Comparison of ENCODE assay signal across 8 mouse cellular contexts in the genomic region with DNA sequence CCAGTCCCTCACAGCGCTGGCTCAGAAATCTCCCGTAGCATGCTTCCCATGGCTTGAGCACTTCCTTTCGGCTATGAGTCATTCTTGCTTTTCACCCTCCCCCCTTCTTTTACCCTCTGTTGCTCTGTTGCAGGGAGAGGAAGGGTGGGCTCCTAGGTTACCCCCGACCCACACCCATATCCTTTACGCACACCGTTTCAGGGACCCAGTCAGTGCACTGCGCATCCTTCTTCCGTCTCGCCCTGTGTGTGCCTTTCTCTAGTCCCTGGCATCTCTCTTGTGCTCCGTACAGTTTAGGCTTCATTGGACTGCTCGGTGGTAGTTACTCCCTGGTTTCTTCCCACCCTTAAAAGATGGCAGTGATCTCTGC. TPM values are rescaled to one million over a fixed set of nuclear protein-coding genes. Genes with fewer than 3 reads are reported as not detected.
DNase-seq lines count a peak whose midpoint lies in the region; ATAC-seq and TF ChIP-seq lines count a peak whose summit lies in the region.

No protein-coding gene starts in this region.

- peak overlapping the region; percentile 89 for H3K4me3 ChIP-seq in heart, adult 2 months
- H3K4me3 ChIP-seq in forebrain, embryonic 16.5 days (replicated peaks; ENCODE audit: low read length) = peak overlapping the region; percentile 91
- H3K4me3 ChIP-seq in liver, embryonic 13.5 days (replicated peaks) = peak overlapping the region; percentile 86
- peak overlapping the region; percentile 89 for H3K4me3 ChIP-seq in stomach, embryonic 15.5 days (replicated peaks)

- TF ChIP-seq CTCF in heart, adult 2 months (IDR thresholded peaks at IDR 0.05) = no peak

- no peaks in the 10 kb centered on the region for H3K9me3 ChIP-seq in forebrain, embryonic 16.5 days (ENCODE audit: control insufficient read depth, low read length)
- H3K9me3 ChIP-seq in liver, embryonic 13.5 days (replicated peaks) = no peaks in the 10 kb centered on the region
- no peaks in the 10 kb centered on the region for H3K9me3 ChIP-seq in stomach, embryonic 15.5 days

- H3K36me3 ChIP-seq in heart, adult 2 months (ENCODE audit: control insufficient read depth, insufficient read depth, low read length) = peaks cover 2% of the 10 kb centered on the region; the same call in 1 of the 2 replicates
- H3K36me3 ChIP-seq in forebrain, embryonic 16.5 days (ENCODE audit: control insufficient read depth, insufficient read depth) = no peaks in the 10 kb centered on the region
- H3K36me3 ChIP-seq in liver, embryonic 13.5 days = no peaks in the 10 kb centered on the region
- no peaks in the 10 kb centered on the region for H3K36me3 ChIP-seq in stomach, embryonic 15.5 days

- intact Hi-C loops in heart, adult 2 months (cut with DNase I) = loop anchor here (5.0 to 10.0 kb wide), 4 partner anchors 231 to 391 kb away; a partner anchor contains a TSS
- intact Hi-C loops in heart, postnatal 10 days (cut with DNase I) = loop anchor here (5.0 kb wide), 2 partner anchors 231 to 251 kb away; no protein-coding TSS in a partner anchor
- intact Hi-C loops in gastrocnemius, postnatal 36 days (cut with DNase I) = no loop called here

- H3K4me1 ChIP-seq in heart, adult 2 months (ENCODE audit: control insufficient read depth, insufficient read depth, low read length) = peaks cover 1% of the 10 kb centered on the region
- H3K4me1 ChIP-seq in forebrain, embryonic 16.5 days (replicated peaks; ENCODE audit: control insufficient read depth, insufficient read depth, low read length) = peaks cover 10% of the 10 kb centered on the region
- peaks cover 30% of the 10 kb centered on the region for H3K4me1 ChIP-seq in liver, embryonic 13.5 days (replicated peaks)
- H3K4me1 ChIP-seq in stomach, embryonic 15.5 days = 0 out of 2 replicates have a peak, but pooled peaks cover 3% of the 10 kb centered on the region

- ATAC-seq in forebrain, embryonic 16.5 days = peak; percentile 70
- ATAC-seq in liver, embryonic 13.5 days (ENCODE audit: low read depth) = peak; percentile 53
- peak; percentile 59; the same call in 1 of the 2 replicates for ATAC-seq in stomach, embryonic 15.5 days (ENCODE audit: insufficient read depth, low FRiP score, low read depth)

- TF ChIP-seq POLR2A in heart, adult 2 months (IDR thresholded peaks at IDR 0.05; ENCODE audit: insufficient read depth, low read depth, low read length) = no peak

- no peaks in the 10 kb centered on the region; the same call in 1 of the 2 replicates for H3K79me2 ChIP-seq in heart, adult 2 months (replicated peaks; ENCODE audit: control insufficient read depth, insufficient read depth, low read length)

- peak overlapping the region; percentile 55 for H3K4me2 ChIP-seq in forebrain, embryonic 16.5 days (ENCODE audit: low read length)
- peak overlapping the region; percentile 96 for H3K4me2 ChIP-seq in liver, embryonic 13.5 days
- peak overlapping the region; percentile 92 for H3K4me2 ChIP-seq in stomach, embryonic 15.5 days

- 0 out of 2 replicates have a peak, but pooled peaks have one; percentile 7 for TF ChIP-seq EP300 in heart, adult 2 months (IDR thresholded peaks at IDR 0.05; ENCODE audit: insufficient read depth, low read depth, low read length)

- H3K27me3 ChIP-seq in heart, adult 2 months (ENCODE audit: control insufficient read depth, insufficient read depth, low read length) = no peaks in the 10 kb centered on the region
- no peaks in the 10 kb centered on the region for H3K27me3 ChIP-seq in forebrain, embryonic 16.5 days (replicated peaks; ENCODE audit: control insufficient read depth, insufficient read depth, low read length)
- H3K27me3 ChIP-seq in liver, embryonic 13.5 days = no peaks in the 10 kb centered on the region
- H3K27me3 ChIP-seq in stomach, embryonic 15.5 days (replicated peaks) = no peaks in the 10 kb centered on the region

- no peak for DNase-seq in heart, adult 2 months
- no peak for DNase-seq in heart, postnatal 10 days
- peak; percentile 31 to 52 for DNase-seq in right cerebral cortex, adult 2 months (ENCODE audit: low spot score in 2 of 2)
- no peak for DNase-seq in right cerebral cortex, postnatal 4 days
- no peak for DNase-seq in liver, embryonic 13.5 days
- DNase-seq in gastrocnemius, postnatal 36 days = no peak

- H3K9ac ChIP-seq in heart, adult 2 months (ENCODE audit: low read depth, low read length) = peak overlapping the region; percentile 95
- H3K9ac ChIP-seq in forebrain, embryonic 16.5 days (replicated peaks; ENCODE audit: low read depth, low read length) = peak overlapping the region; percentile 98
- H3K9ac ChIP-seq in liver, embryonic 13.5 days = peak overlapping the region; percentile 94
- peak overlapping the region; percentile 83; the same call in 1 of the 2 replicates for H3K9ac ChIP-seq in stomach, embryonic 15.5 days

- H3K27ac ChIP-seq in heart, adult 2 months = peak overlapping the region; percentile 87
- peak overlapping the region; percentile 100 for H3K27ac ChIP-seq in forebrain, embryonic 16.5 days (ENCODE audit: low read length)
- peak overlapping the region; percentile 93 for H3K27ac ChIP-seq in liver, embryonic 13.5 days
- H3K27ac ChIP-seq in stomach, embryonic 15.5 days = peak overlapping the region; percentile 93; the same call in 1 of the 2 replicates

- WGBS in heart, adult 2 months = under 1% methylated on average over 11 of the region's 11 CpGs
- WGBS in forebrain, embryonic 16.5 days = under 1% methylated on average over 11 of the region's 11 CpGs
- WGBS in liver, embryonic 13.5 days (ENCODE audit: insufficient replicate concordance) = under 1% methylated on average over 11 of the region's 11 CpGs
- WGBS in stomach, embryonic 15.5 days = 2% methylated on average over 11 of the region's 11 CpGs

RNA-seq across cellular contexts. Expression of a gene that starts 0.7 kb away (rescaled TPM):
- total RNA-seq in heart, adult 2 months (2021) = 10 to 100 TPM; 73.7 to 76.5 TPM
- polyA plus RNA-seq in heart, adult 2 months (2012; rRNA removed) = 22.6 and 42.0 TPM in 2 replicates
- 10 to 100 TPM; 97.0 to 97.2 TPM for total RNA-seq in heart, postnatal 10 days (2021)
- 21.3 and 22.1 TPM in 2 replicates for polyA plus RNA-seq in forebrain, embryonic 16.5 days (2015; fragmentation: Nextera tagmentation; extraction: Ambion mirVana)
- polyA plus RNA-seq in liver, embryonic 13.5 days (2015; fragmentation: Nextera tagmentation; extraction: Ambion mirVana) = 3.5 and 4.6 TPM in 2 replicates
- 6.9 and 7.3 TPM in 2 replicates for polyA plus RNA-seq in stomach, embryonic 15.5 days (2015; fragmentation: Nextera tagmentation; extraction: Ambion mirVana)
- 10 to 100 TPM; 39.4 to 43.4 TPM for total RNA-seq in gastrocnemius, postnatal 36 days (2021)

RNA-seq across cellular contexts. Expression of a gene that starts 28.0 kb away (rescaled TPM):
- under 1 TPM; 0.20 to 0.52 TPM for total RNA-seq in heart, adult 2 months (2021)
- polyA plus RNA-seq in heart, adult 2 months (2012; rRNA removed) = 0.44 and 0.45 TPM in 2 replicates
- under 1 TPM; 0.57 to 0.69 TPM for total RNA-seq in heart, postnatal 10 days (2021)
- polyA plus RNA-seq in forebrain, embryonic 16.5 days (2015; fragmentation: Nextera tagmentation; extraction: Ambion mirVana) = 1.1 and 1.2 TPM in 2 replicates
- 0.07 and 0.08 TPM in 2 replicates for polyA plus RNA-seq in liver, embryonic 13.5 days (2015; fragmentation: Nextera tagmentation; extraction: Ambion mirVana)
- polyA plus RNA-seq in stomach, embryonic 15.5 days (2015; fragmentation: Nextera tagmentation; extraction: Ambion mirVana) = 0.23 and 0.31 TPM in 2 replicates
- under 1 TPM; 0.10 TPM for total RNA-seq in gastrocnemius, postnatal 36 days (2021)

Comparison
In these comparisons a context has a peak if more than half of its experiments do, and no peak if none do; other contexts are left out.
1. DNase-seq: peak in right cerebral cortex, adult 2 months (2 of 2); none in heart, adult 2 months (0 of 2), heart, postnatal 10 days (0 of 2), right cerebral cortex, postnatal 4 days (single experiment), liver, embryonic 13.5 days (single experiment) and gastrocnemius, postnatal 36 days (0 of 2).
2. Peak in every context shown above with its lines, with median percentiles within 50 percentile points of each other: H3K27ac ChIP-seq, H3K4me3 ChIP-seq, H3K9ac ChIP-seq, ATAC-seq and H3K4me2 ChIP-seq.